8 mouse cellular contexts compared by ENCODE assay signal in genomic region chr5:108366984-108367841, GRCm38 (mm10). TPM values are rescaled to one million over a fixed set of nuclear protein-coding genes. Genes with fewer than 3 reads are reported as not detected.
A peak's percentile ranks its signal among the peaks of the same experiment; 100 is the strongest.
DNase-seq lines count a peak whose midpoint lies in the region; ATAC-seq and TF ChIP-seq lines count a peak whose summit lies in the region.

No protein-coding gene starts in this region.

- no peak overlapping the region for H3K27ac ChIP-seq in ES-Bruce4 (ENCODE audit: insufficient read depth, low read length)
- H3K27ac ChIP-seq in forebrain, embryonic 11.5 days (ENCODE audit: low read depth, low read length) = no peak overlapping the region
- H3K27ac ChIP-seq in lung, embryonic 16.5 days (ENCODE audit: low read length) = no peak overlapping the region

- H3K4me1 ChIP-seq in ES-Bruce4 (ENCODE audit: control insufficient read depth, insufficient read depth, low read length) = no peaks in the 10 kb centered on the region
- H3K4me1 ChIP-seq in forebrain, embryonic 11.5 days (replicated peaks; ENCODE audit: control insufficient read depth, insufficient read depth, low read length) = peaks cover 13% of the 10 kb centered on the region; the same call in 1 of the 2 replicates
- H3K4me1 ChIP-seq in lung, embryonic 16.5 days (replicated peaks; ENCODE audit: control insufficient read depth, insufficient read depth, low read length) = peaks cover 22% of the 10 kb centered on the region

- H3K36me3 ChIP-seq in ES-Bruce4 (ENCODE audit: control insufficient read depth, insufficient read depth, low read length, poor library complexity, severe bottlenecking) = no peaks in the 10 kb centered on the region
- H3K36me3 ChIP-seq in forebrain, embryonic 11.5 days (ENCODE audit: control insufficient read depth, insufficient read depth, low read length) = no peaks in the 10 kb centered on the region
- no peaks in the 10 kb centered on the region for H3K36me3 ChIP-seq in lung, embryonic 16.5 days (ENCODE audit: control insufficient read depth, insufficient read depth, low read length)

- H3K9ac ChIP-seq in ES-Bruce4 (ENCODE audit: low read depth, poor library complexity, severe bottlenecking) = peak overlapping the region; percentile 69
- H3K9ac ChIP-seq in forebrain, embryonic 11.5 days (ENCODE audit: low read length) = peak overlapping the region; percentile 40
- peak overlapping the region; percentile 57 for H3K9ac ChIP-seq in lung, embryonic 16.5 days (ENCODE audit: low read length)

- H3K4me2 ChIP-seq in forebrain, embryonic 11.5 days (ENCODE audit: low read depth, low read length, severe bottlenecking) = peak overlapping the region; percentile 89
- H3K4me2 ChIP-seq in lung, embryonic 16.5 days (ENCODE audit: low read depth, low read length) = peak overlapping the region; percentile 97

- no peak for TF ChIP-seq EP300 in ES-Bruce4 (IDR thresholded peaks at IDR 0.05; ENCODE audit: insufficient read depth, low read depth, low read length)

- intact Hi-C loops in heart, postnatal 36 days (cut with DNase I) = loop anchor here (5.0 kb wide), 1 partner anchor 100 kb away; the partner anchor contains the start of gene Dr1

- H3K9me3 ChIP-seq in ES-Bruce4 (replicated peaks; ENCODE audit: control insufficient read depth, insufficient read depth, low read length, poor library complexity, severe bottlenecking) = no peaks in the 10 kb centered on the region
- H3K9me3 ChIP-seq in forebrain, embryonic 11.5 days (ENCODE audit: control insufficient read depth, low read length) = no peaks in the 10 kb centered on the region
- H3K9me3 ChIP-seq in lung, embryonic 16.5 days (ENCODE audit: control insufficient read depth, low read length) = no peaks in the 10 kb centered on the region

- peak; percentile 59 for DNase-seq in brain, embryonic 14.5 days (ENCODE audit: low read depth)
- peak; percentile 73 for DNase-seq in forebrain, embryonic 11.5 days (ENCODE audit: low spot score)
- peak; percentile 36 to 45 for DNase-seq in heart, postnatal 36 days
- DNase-seq in kidney, postnatal 4 days = peak; percentile 61 to 75
- DNase-seq in ovary, postnatal 36 days (ENCODE audit: low spot score) = peak; percentile 42

- peaks cover 40% of the 10 kb centered on the region for H3K27me3 ChIP-seq in ES-Bruce4 (ENCODE audit: control insufficient read depth, insufficient read depth, low read length, poor library complexity, severe bottlenecking)
- H3K27me3 ChIP-seq in forebrain, embryonic 11.5 days (ENCODE audit: control insufficient read depth, insufficient read depth, low read length) = peaks cover 69% of the 10 kb centered on the region
- peaks cover 78% of the 10 kb centered on the region for H3K27me3 ChIP-seq in lung, embryonic 16.5 days (ENCODE audit: control insufficient read depth, insufficient read depth, low read depth, low read length)

- no peak for TF ChIP-seq CTCF in ES-Bruce4 (IDR thresholded peaks at IDR 0.05; ENCODE audit: low read depth, low read length)
- peak; percentile 5; the same call in 1 of the 2 replicates for TF ChIP-seq CTCF in brain, embryonic 14.5 days (IDR thresholded peaks at IDR 0.05; ENCODE audit: borderline replicate concordance, extremely low read depth, insufficient read depth, insufficient read length)

- ATAC-seq in forebrain, embryonic 11.5 days (replicated peaks; ENCODE audit: low FRiP score) = peak; percentile 45
- peak; percentile 71 for ATAC-seq in lung, embryonic 16.5 days (ENCODE audit: low read depth)
- ATAC-seq in activated CD4-positive, CD25-positive, alpha-beta regulatory T cell, adult 4 months = no peak

- under 1% methylated on average over 62 of the region's 100 CpGs for WGBS in forebrain, embryonic 11.5 days
- WGBS in lung, embryonic 16.5 days = under 1% methylated on average over 62 of the region's 100 CpGs

- peak overlapping the region; percentile 58 for H3K4me3 ChIP-seq in ES-Bruce4 (ENCODE audit: low read depth, low read length)
- H3K4me3 ChIP-seq in forebrain, embryonic 11.5 days (ENCODE audit: low read depth, low read length) = peak overlapping the region; percentile 53
- H3K4me3 ChIP-seq in lung, embryonic 16.5 days (ENCODE audit: low read length) = peak overlapping the region; percentile 57

- no peak for TF ChIP-seq POLR2A in ES-Bruce4 (IDR thresholded peaks at IDR 0.05; ENCODE audit: insufficient read depth, low read length)
- TF ChIP-seq POLR2A in brain, embryonic 14.5 days (IDR thresholded peaks at IDR 0.05; ENCODE audit: borderline replicate concordance, extremely low read depth, insufficient read depth, insufficient read length, poor library complexity, severe bottlenecking) = no peak

RNA-seq across cellular contexts. Expression of gene Gm42517, which starts 0.5 kb away (rescaled TPM):
- not detected in 2 replicates for polyA plus RNA-seq in ES-Bruce4 (2011; ENCODE audit: insufficient read depth, insufficient read length, low read depth, missing spikeins)
- polyA plus RNA-seq in brain, embryonic 14.5 days (2012; rRNA removed) = 10.4 and 13.5 TPM in 2 replicates
- 0.13 TPM in 1 of 2 replicates, not detected in the other for polyA plus RNA-seq in forebrain, embryonic 11.5 days (2014; fragmentation: Nextera tagmentation; extraction: Ambion mirVana)
- total RNA-seq in heart, postnatal 36 days (2021) = under 1 TPM; 0.78 to 0.81 TPM
- not detected in 2 replicates for polyA plus RNA-seq in lung, embryonic 16.5 days (2015; fragmentation: Nextera tagmentation; extraction: Ambion mirVana)
- polyA plus RNA-seq in activated CD4-positive, CD25-positive, alpha-beta regulatory T cell, adult 4 months (2017; shearing (Covaris generic)) = not detected

RNA-seq across cellular contexts. Expression of gene Pde6b, which starts 21.0 kb away (rescaled TPM):
- not detected in 2 replicates for polyA plus RNA-seq in ES-Bruce4 (2011; ENCODE audit: insufficient read depth, insufficient read length, low read depth, missing spikeins)
- polyA plus RNA-seq in brain, embryonic 14.5 days (2012; rRNA removed) = not detected in 2 replicates
- polyA plus RNA-seq in forebrain, embryonic 11.5 days (2014; fragmentation: Nextera tagmentation; extraction: Ambion mirVana) = 0.23 and 0.40 TPM in 2 replicates
- not detected for total RNA-seq in heart, postnatal 36 days (2021)
- 0.50 TPM in 1 of 2 replicates, not detected in the other for polyA plus RNA-seq in lung, embryonic 16.5 days (2015; fragmentation: Nextera tagmentation; extraction: Ambion mirVana)
- polyA plus RNA-seq in activated CD4-positive, CD25-positive, alpha-beta regulatory T cell, adult 4 months (2017; shearing (Covaris generic)) = 1 to 10 TPM in 1 of 2 experiments, under 1 TPM in 1; 0.61 to 1.2 TPM

RNA-seq across cellular contexts. Expression of gene Pigg, which starts 54.8 kb away (rescaled TPM):
- 8.7 and 10.0 TPM in 2 replicates for polyA plus RNA-seq in ES-Bruce4 (2011; ENCODE audit: insufficient read depth, insufficient read length, low read depth, missing spikeins)
- 5.8 and 6.0 TPM in 2 replicates for polyA plus RNA-seq in brain, embryonic 14.5 days (2012; rRNA removed)
- polyA plus RNA-seq in forebrain, embryonic 11.5 days (2014; fragmentation: Nextera tagmentation; extraction: Ambion mirVana) = 3.7 and 4.3 TPM in 2 replicates
- total RNA-seq in heart, postnatal 36 days (2021) = 1 to 10 TPM; 10.0 TPM
- 7.0 and 7.4 TPM in 2 replicates for polyA plus RNA-seq in lung, embryonic 16.5 days (2015; fragmentation: Nextera tagmentation; extraction: Ambion mirVana)
- 1 to 10 TPM; 3.0 to 3.7 TPM for polyA plus RNA-seq in activated CD4-positive, CD25-positive, alpha-beta regulatory T cell, adult 4 months (2017; shearing (Covaris generic))

Comparison
In these comparisons a context has a peak if more than half of its experiments do, and no peak if none do; other contexts are left out.
1. RNA of gene Gm42517, which starts 0.5 kb away (polyA plus RNA-seq): 10.4 to 13.5 TPM in brain, embryonic 14.5 days; 0.13 TPM in forebrain, embryonic 11.5 days, not detected in lung, embryonic 16.5 days, not detected in ES-Bruce4 and not detected in activated CD4-positive, CD25-positive, alpha-beta regulatory T cell, adult 4 months; every median in the first group is over 10 times any median in the second.
2. Peak in every context shown above with its lines, with median percentiles within 50 percentile points of each other: H3K4me3 ChIP-seq, H3K9ac ChIP-seq and DNase-seq.